Mouse (Mus musculus) ES-Bruce4 (cell line): Measurements from ENCODE around the gene Icosl.

Experiments
- CTCF ChIP-seq: IDR thresholded peaks from one replicate; pipeline ENCODE4 v1.8.1; 2011; ENCODE audit warnings: low read depth, low read length
- EP300 ChIP-seq: IDR thresholded peaks from 2 replicates; pipeline ENCODE4 v1.6.1; 2011; ENCODE audit warnings: low read depth, low read length; ENCODE audit not compliant: insufficient read depth
- POLR2A ChIP-seq: IDR thresholded peaks from one replicate; pipeline ENCODE4 v1.8.1; 2011; ENCODE audit warnings: low read length; ENCODE audit not compliant: insufficient read depth

DNA sequence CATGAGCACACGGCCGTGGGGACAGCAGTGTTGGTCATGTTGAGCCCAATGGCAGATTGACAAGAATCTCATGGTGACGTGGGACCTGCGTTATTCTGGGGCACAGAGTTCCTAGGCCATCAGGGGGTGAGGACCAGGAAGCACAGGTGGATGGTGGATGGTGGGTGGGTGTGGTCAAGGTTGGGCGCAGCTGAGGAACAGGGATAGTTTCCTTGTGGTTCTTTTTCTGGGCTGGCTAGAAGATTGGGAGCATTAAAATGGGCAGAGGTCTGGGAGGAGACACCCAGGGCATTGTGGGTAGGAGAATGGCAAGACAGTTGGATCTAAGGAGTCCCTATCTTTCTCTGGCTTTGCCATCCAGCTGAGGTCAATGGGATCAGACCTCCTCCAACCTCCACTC lies 27.5 kb upstream of the Icosl start, which contains the start of gene Dnmt3l:
- TF ChIP-seq CTCF, result no peak
- TF ChIP-seq POLR2A, result no peak
- TF ChIP-seq EP300, result no peak
